ENCODE assay signal across 7 mouse cellular contexts in genomic region chr16:38562131-38562967, GRCm38 (mm10). TPM values are rescaled to one million over a fixed set of nuclear protein-coding genes. Genes with fewer than 3 reads are reported as not detected.
DNase-seq lines count a peak whose midpoint lies in the region; ATAC-seq lines count a peak whose summit lies in the region.

No protein-coding gene starts in this region.

- H3K9ac ChIP-seq in midbrain, embryonic 13.5 days (replicated peaks): peak overlapping the region; percentile 85

- H3K9me3 ChIP-seq in limb, embryonic 10.5 days (replicated peaks): no peaks in the 10 kb centered on the region
- no peaks in the 10 kb centered on the region for H3K9me3 ChIP-seq in midbrain, embryonic 13.5 days

- peak; percentile 92 for DNase-seq in adrenal gland, adult 8-10 months
- DNase-seq in embryo, embryonic 9.5 days (ENCODE audit: extremely low spot score): peak; percentile 96
- DNase-seq in kidney, adult 11 months: peak; percentile 91
- peak; percentile 96 for DNase-seq in limb, embryonic 10.5 days (ENCODE audit: low spot score)
- peak; percentile 90 for DNase-seq in spleen, adult 12 weeks (ENCODE audit: low spot score)

- H3K27ac ChIP-seq in limb, embryonic 10.5 days: peak overlapping the region; percentile 93
- peak overlapping the region; percentile 74 for H3K27ac ChIP-seq in midbrain, embryonic 13.5 days

- 8% methylated on average over 37 of the region's 37 CpGs for WGBS in limb, embryonic 10.5 days
- WGBS in midbrain, embryonic 13.5 days: 10% methylated on average over 37 of the region's 37 CpGs

- peaks cover 30% of the 10 kb centered on the region for H3K36me3 ChIP-seq in limb, embryonic 10.5 days
- peaks cover 18% of the 10 kb centered on the region for H3K36me3 ChIP-seq in midbrain, embryonic 13.5 days

- H3K4me1 ChIP-seq in limb, embryonic 10.5 days: peaks cover 9% of the 10 kb centered on the region
- peaks cover 10% of the 10 kb centered on the region for H3K4me1 ChIP-seq in midbrain, embryonic 13.5 days (replicated peaks)

- ATAC-seq in granulocyte monocyte progenitor cell, adult 5-6 weeks (replicated peaks; ENCODE audit: poor library complexity, severe bottlenecking): peak; percentile 98
- ATAC-seq in midbrain, embryonic 13.5 days: peak; percentile 98

- peak overlapping the region; percentile 74 for H3K4me2 ChIP-seq in midbrain, embryonic 13.5 days (replicated peaks)

- H3K4me3 ChIP-seq in limb, embryonic 10.5 days: peak overlapping the region; percentile 90
- H3K4me3 ChIP-seq in midbrain, embryonic 13.5 days (replicated peaks): peak overlapping the region; percentile 78

- peaks cover 12% of the 10 kb centered on the region; the same call in 1 of the 2 replicates for H3K27me3 ChIP-seq in limb, embryonic 10.5 days (ENCODE audit: low read depth, poor library complexity, severe bottlenecking)
- peaks cover 21% of the 10 kb centered on the region for H3K27me3 ChIP-seq in midbrain, embryonic 13.5 days

RNA-seq across cellular contexts. Expression of gene Tmem39a, which starts 3.9 kb away (rescaled TPM):
- total RNA-seq in adrenal gland, adult 8-10 months (2022): 100 to 1,000 TPM in 2 of 4 experiments, 10 to 100 TPM in 2; 79.2 to 118 (median 92.6) TPM
- 58.2 and 91.5 TPM in 2 replicates for total RNA-seq in granulocyte monocyte progenitor cell, adult 5-6 weeks (2014; fragmentation: Nextera tagmentation)
- 70.2 and 105 TPM in 2 replicates for total RNA-seq in granulocyte monocyte progenitor cell, adult 5-6 weeks (2017)
- polyA plus RNA-seq in limb, embryonic 10.5 days (2016; fragmentation: Nextera tagmentation; extraction: Ambion mirVana): 93.7 and 122 TPM in 2 replicates
- polyA plus RNA-seq in midbrain, embryonic 13.5 days (2015; fragmentation: Nextera tagmentation; extraction: Ambion mirVana): 40.6 and 47.1 TPM in 2 replicates

RNA-seq across cellular contexts. Expression of gene Poglut1, which starts 12.3 kb away (rescaled TPM):
- total RNA-seq in adrenal gland, adult 8-10 months (2022): 10 to 100 TPM; 34.4 to 46.4 (median 42.1) TPM
- total RNA-seq in granulocyte monocyte progenitor cell, adult 5-6 weeks (2014; fragmentation: Nextera tagmentation): 24.7 and 41.3 TPM in 2 replicates
- 19.8 and 22.6 TPM in 2 replicates for total RNA-seq in granulocyte monocyte progenitor cell, adult 5-6 weeks (2017)
- polyA plus RNA-seq in limb, embryonic 10.5 days (2016; fragmentation: Nextera tagmentation; extraction: Ambion mirVana): 71.2 and 78.7 TPM in 2 replicates
- 65.3 and 66.4 TPM in 2 replicates for polyA plus RNA-seq in midbrain, embryonic 13.5 days (2015; fragmentation: Nextera tagmentation; extraction: Ambion mirVana)

RNA-seq across cellular contexts. Expression of gene Timmdc1, which starts 39.9 kb away (rescaled TPM):
- total RNA-seq in adrenal gland, adult 8-10 months (2022): 10 to 100 TPM; 41.2 to 46.5 (median 44.5) TPM
- 13.7 and 15.0 TPM in 2 replicates for total RNA-seq in granulocyte monocyte progenitor cell, adult 5-6 weeks (2014; fragmentation: Nextera tagmentation)
- 31.5 and 33.1 TPM in 2 replicates for total RNA-seq in granulocyte monocyte progenitor cell, adult 5-6 weeks (2017)
- 29.2 and 30.1 TPM in 2 replicates for polyA plus RNA-seq in limb, embryonic 10.5 days (2016; fragmentation: Nextera tagmentation; extraction: Ambion mirVana)
- 41.3 and 42.5 TPM in 2 replicates for polyA plus RNA-seq in midbrain, embryonic 13.5 days (2015; fragmentation: Nextera tagmentation; extraction: Ambion mirVana)

Comparison
In these comparisons a context has a peak if more than half of its experiments do, and no peak if none do; other contexts are left out.
1. Peak in every context shown above with its lines: DNase-seq, ATAC-seq, H3K4me3 ChIP-seq and H3K27ac ChIP-seq.